Mouse (Mus musculus): ENCODE data around the gene Fto. TPM values are rescaled to one million over a fixed set of nuclear protein-coding genes. Genes with fewer than 3 reads are reported as not detected.

Gene Fto
- total RNA-seq, 2 experiments from 2014 or later, result 62.9 to 68.3 TPM

GRCm38 (mm10) chr8:91380796-91381542 is 67.6 kb downstream of the Fto start:
- intact Hi-C loops (cut with DNase I), result no loop called here
- no peak for DNase-seq

GRCm38 (mm10) chr8:91381543-91382106 is 68.3 kb downstream of the Fto start:
- intact Hi-C loops (cut with DNase I), result no loop called here

GRCm38 (mm10) chr8:91383210-91383609 is 69.9 kb downstream of the Fto start:
- no peak for DNase-seq
- intact Hi-C loops (cut with DNase I), result no loop called here

More at GRCm38 (mm10) chr8:91381543-91382106, 68.3 kb downstream of the Fto start:
- peak; percentile 35 to 36 for DNase-seq

- intact Hi-C loops (cut with DNase I), result no loop called here
- DNase-seq, result no peak
Measured at GRCm38 (mm10) chr8:91383811-91384210, 70.5 kb downstream of the Fto start.

GRCm38 (mm10) chr8:91384389-91384788 is 71.1 kb downstream of the Fto start:
- no peak for DNase-seq
- intact Hi-C loops (cut with DNase I), result no loop called here

GRCm38 (mm10) chr8:91385808-91386207 is 72.5 kb downstream of the Fto start:
- no peak for DNase-seq
- intact Hi-C loops (cut with DNase I), result no loop called here

- DNase-seq, result no peak
- intact Hi-C loops (cut with DNase I), result no loop called here
Measured at GRCm38 (mm10) chr8:91390369-91391020, 77.2 kb downstream of the Fto start.

- DNase-seq, result no peak
- intact Hi-C loops (cut with DNase I), result no loop called here
Measured at GRCm38 (mm10) chr8:91392261-91392660, 78.9 kb downstream of the Fto start.

GRCm38 (mm10) chr8:91395340-91396055 is 82.2 kb downstream of the Fto start:
- no peak for DNase-seq
- intact Hi-C loops (cut with DNase I), result no loop called here

GRCm38 (mm10) chr8:91398053-91398452 is 84.7 kb downstream of the Fto start:
- DNase-seq, result no peak
- intact Hi-C loops (cut with DNase I), result no loop called here

GRCm38 (mm10) chr8:91402980-91403975 is 90.0 kb downstream of the Fto start:
- intact Hi-C loops (cut with DNase I), result no loop called here
- peak; percentile 22 to 25 for DNase-seq

GRCm38 (mm10) chr8:91404311-91404710 is 91.0 kb downstream of the Fto start:
- DNase-seq, result no peak
- intact Hi-C loops (cut with DNase I), result no loop called here

GRCm38 (mm10) chr8:91405099-91405498 is 91.8 kb downstream of the Fto start:
- intact Hi-C loops (cut with DNase I), result no loop called here

GRCm38 (mm10) chr8:91406624-91407290 is 93.4 kb downstream of the Fto start:
- intact Hi-C loops (cut with DNase I), result no loop called here
- DNase-seq, result no peak

More at GRCm38 (mm10) chr8:91405099-91405498, 91.8 kb downstream of the Fto start:
- no peak for DNase-seq

- intact Hi-C loops (cut with DNase I), result no loop called here
- no peak for DNase-seq
Measured at GRCm38 (mm10) chr8:91407880-91408279, 94.6 kb downstream of the Fto start.

GRCm38 (mm10) chr8:91410007-91410406 is 96.7 kb downstream of the Fto start:
- intact Hi-C loops (cut with DNase I), result loop anchor here (2.0 kb wide), 1 partner anchor 15 kb away; no protein-coding TSS in a partner anchor
- no peak for DNase-seq

- DNase-seq, result no peak
- intact Hi-C loops (cut with DNase I), result loop anchor here (2.0 kb wide), 1 partner anchor 14 kb away; no protein-coding TSS in a partner anchor
Measured at GRCm38 (mm10) chr8:91424491-91425074, 111.3 kb downstream of the Fto start.

- DNase-seq, result no peak
- intact Hi-C loops (cut with DNase I), result loop anchor here (2.0 kb wide), 1 partner anchor 15 kb away; no protein-coding TSS in a partner anchor
Measured at GRCm38 (mm10) chr8:91425251-91425866, 112.0 kb downstream of the Fto start.

All from heart, postnatal 36 days (tissue).